Mouse (Mus musculus): ENCODE measurements around the gene Trim69. TPM values are rescaled to one million over a fixed set of nuclear protein-coding genes. Genes with fewer than 3 reads are reported as not detected.

Trim69 gene
- polyA plus RNA-seq, 1 experiment from 2014 or later, result not detected

Other genes with a start within 250 kb of the Trim69 start
- gene Ctdspl2, start 204.7 kb upstream of the Trim69 start, polyA plus RNA-seq (2016; fragmentation: Nextera tagmentation; extraction: Ambion mirVana), result 48.7 and 49.1 TPM in 2 replicates
- 0.43 and 0.55 TPM in 2 replicates for gene Mageb3, start 204.6 kb upstream of the Trim69 start, polyA plus RNA-seq (2016; fragmentation: Nextera tagmentation; extraction: Ambion mirVana)
- gene Eif3j1, start 132.2 kb upstream of the Trim69 start, polyA plus RNA-seq (2016; fragmentation: Nextera tagmentation; extraction: Ambion mirVana), result 12.0 and 12.9 TPM in 2 replicates
- 9.6 and 10.5 TPM in 2 replicates for gene Spg11, start 42.3 kb upstream of the Trim69 start, polyA plus RNA-seq (2016; fragmentation: Nextera tagmentation; extraction: Ambion mirVana)
- gene B2m, start 13.0 kb upstream of the Trim69 start, polyA plus RNA-seq (2016; fragmentation: Nextera tagmentation; extraction: Ambion mirVana), result 115 and 118 TPM in 2 replicates
- not detected in 2 replicates for gene Patl2, start 25.5 kb downstream of the Trim69 start, polyA plus RNA-seq (2016; fragmentation: Nextera tagmentation; extraction: Ambion mirVana)
- not detected in 2 replicates for gene Terb2, start 25.6 kb downstream of the Trim69 start, polyA plus RNA-seq (2016; fragmentation: Nextera tagmentation; extraction: Ambion mirVana)
- gene Sord, start 74.0 kb downstream of the Trim69 start, polyA plus RNA-seq (2016; fragmentation: Nextera tagmentation; extraction: Ambion mirVana), result 16.7 and 17.4 TPM in 2 replicates
- gene Duox2, start 137.7 kb downstream of the Trim69 start, polyA plus RNA-seq (2016; fragmentation: Nextera tagmentation; extraction: Ambion mirVana), result 0.04 TPM in 1 of 2 replicates, not detected in the other
- gene Duoxa2, start 138.2 kb downstream of the Trim69 start, polyA plus RNA-seq (2016; fragmentation: Nextera tagmentation; extraction: Ambion mirVana), result not detected in 2 replicates
- gene Duoxa1, start 153.0 kb downstream of the Trim69 start, polyA plus RNA-seq (2016; fragmentation: Nextera tagmentation; extraction: Ambion mirVana), result 0.23 TPM in 1 of 2 replicates, not detected in the other
- 0.10 and 0.15 TPM in 2 replicates for gene Duox1, start 155.0 kb downstream of the Trim69 start, polyA plus RNA-seq (2016; fragmentation: Nextera tagmentation; extraction: Ambion mirVana)
- 12.2 and 15.1 TPM in 2 replicates for gene Shf, start 208.5 kb downstream of the Trim69 start, polyA plus RNA-seq (2016; fragmentation: Nextera tagmentation; extraction: Ambion mirVana)

All from neural tube, embryonic 12.5 days (tissue).